Mouse (Mus musculus) T-cell, adult 66 days (primary cell): Measurements from ENCODE around the gene Nme4. TPM values are rescaled to one million over a fixed set of nuclear protein-coding genes. Genes with fewer than 3 reads are reported as not detected.

Experiments used
- total RNA-seq, 2 experiments: library from RNA; stranded (reverse); gene quantifications; 3 replicates in 1 of 2; 4 replicates in 1 of 2; pipeline ENCODE4 v1.2.4; 2023

The Nme4 gene
- 1 to 10 TPM; 4.8 to 6.3 TPM for total RNA-seq

DNA sequence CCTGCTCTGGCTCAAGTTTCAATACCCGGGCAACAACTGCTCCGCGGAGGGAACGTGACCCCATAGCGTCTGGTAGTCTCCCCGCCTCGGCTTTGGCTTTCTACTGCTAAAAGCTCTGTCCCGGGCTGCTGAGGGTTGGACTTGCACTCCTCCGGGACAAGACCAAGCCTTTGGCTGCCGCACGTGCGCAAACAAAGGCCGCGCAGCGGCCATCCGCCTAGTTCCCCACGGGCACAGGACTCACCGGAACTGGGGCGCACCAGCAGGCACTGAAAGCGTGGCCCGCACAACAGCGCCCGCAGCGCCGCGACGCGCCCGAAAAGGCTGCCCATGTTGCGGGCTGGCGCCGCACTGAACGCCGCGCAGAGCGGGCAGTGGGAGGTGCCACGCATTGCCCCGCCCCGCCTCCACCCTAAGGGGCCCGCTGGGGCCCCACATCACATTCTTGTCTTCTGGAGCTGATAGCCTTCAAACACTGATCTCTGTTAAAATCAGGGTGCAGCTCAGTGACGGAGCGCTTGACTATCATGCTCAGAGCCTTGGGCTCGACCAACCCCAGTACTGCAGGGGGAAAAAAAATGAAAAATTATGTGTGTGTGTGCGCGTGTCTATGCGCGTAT, at the start of gene Nme4:
Gene Nme4 (minus strand): TSS at position 482 of the 620 bp plus-strand sequence.

DNA sequence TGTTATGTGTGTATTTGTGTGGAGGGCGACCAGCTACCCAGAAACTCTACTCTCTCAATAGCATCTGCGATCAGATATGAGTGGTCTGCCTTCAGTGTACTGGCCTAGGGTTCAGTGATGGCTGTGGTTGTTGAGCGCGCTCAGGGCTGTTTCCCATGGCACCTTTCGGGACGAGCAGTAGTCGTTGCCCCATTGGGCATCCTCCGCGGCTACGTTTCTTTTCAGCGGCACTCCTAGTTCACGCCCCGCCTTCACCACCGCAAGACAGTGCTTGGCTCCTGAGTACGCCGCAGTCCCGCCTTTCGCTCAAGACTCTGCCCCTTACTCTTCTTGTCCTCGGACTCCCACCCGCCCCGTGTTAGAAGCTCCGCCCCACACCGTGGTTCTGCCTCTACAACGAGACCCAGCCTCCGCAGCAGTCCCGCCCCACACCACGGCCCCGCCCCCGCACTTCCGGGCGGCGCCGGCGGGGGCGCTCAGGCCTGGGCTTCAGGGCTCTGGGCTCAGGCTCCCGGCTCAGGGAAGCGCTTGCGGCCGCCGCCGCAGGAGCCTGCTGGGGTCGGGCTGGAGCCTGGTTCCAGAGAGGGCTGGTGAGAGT, 42.9 kb upstream of the Nme4 start, which contains the start of gene Axin1:
Gene Axin1 (plus strand): TSS at position 450 of the 598 bp plus-strand sequence.

DNA sequence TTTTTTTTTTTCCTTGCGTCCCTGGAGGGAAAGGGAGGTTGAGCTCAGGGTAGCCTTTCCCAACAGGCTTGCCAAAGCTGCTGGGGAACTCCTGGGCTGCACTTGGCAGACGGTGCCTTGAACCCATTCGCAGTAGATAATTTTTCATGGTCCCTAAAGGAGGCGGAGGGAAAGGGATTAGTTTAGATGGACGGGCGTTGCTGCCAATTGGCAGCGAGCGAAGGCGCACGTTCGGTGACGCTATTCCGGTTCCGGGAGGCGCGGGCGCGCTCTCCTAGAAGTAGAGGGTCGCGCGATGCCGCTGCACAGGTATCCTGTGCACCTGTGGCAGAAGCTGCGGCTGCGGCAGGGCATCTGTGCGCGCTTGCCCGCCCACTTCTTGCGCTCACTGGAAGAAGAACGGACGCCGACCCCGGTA, 27.9 kb upstream of the Nme4 start, which contains the start of gene Mrpl28:
Gene Mrpl28 (plus strand): TSS at position 234 of the 418 bp plus-strand sequence.

DNA sequence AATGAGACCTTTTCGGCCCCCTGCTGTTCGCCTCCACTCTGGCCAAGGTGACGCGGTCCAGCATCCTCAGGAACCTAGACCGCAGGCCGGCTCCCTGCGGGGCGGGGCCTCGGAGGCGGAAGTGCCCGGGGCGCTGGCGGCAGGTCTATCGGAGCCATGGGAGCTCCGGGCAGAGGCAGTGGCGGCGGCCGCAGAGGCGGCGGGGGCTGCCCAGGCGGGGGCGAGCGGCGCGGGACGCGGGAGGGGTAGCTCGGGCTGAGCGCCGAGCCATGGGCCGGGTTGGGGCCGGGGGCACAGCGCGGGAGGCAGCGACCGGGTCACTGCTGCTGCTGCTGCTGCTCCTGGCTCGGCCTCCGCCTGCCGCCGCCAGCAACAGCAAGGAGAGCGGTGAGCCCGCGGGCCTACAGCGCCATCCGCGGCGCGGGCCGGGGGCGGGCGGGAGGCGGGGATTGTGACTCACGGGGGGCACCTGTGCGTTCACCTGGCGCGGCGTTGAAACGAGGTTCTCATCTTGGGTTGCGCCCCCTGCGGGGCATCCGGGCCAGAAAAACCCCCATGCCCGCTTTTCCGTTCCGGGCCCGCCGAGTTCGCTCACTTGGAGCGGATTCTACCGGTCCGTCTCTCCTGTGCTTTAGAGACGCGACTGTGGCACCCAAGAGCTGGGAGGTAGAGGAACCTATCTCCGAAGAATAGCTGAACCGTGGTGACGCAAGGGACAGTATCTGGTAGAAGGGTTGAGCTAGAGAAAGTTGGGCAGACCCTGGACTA, 18.0 kb upstream of the Nme4 start, which contains the start of gene Tmem8:
Gene Tmem8 (plus strand): TSS at position 119 of the 768 bp plus-strand sequence.

DNA sequence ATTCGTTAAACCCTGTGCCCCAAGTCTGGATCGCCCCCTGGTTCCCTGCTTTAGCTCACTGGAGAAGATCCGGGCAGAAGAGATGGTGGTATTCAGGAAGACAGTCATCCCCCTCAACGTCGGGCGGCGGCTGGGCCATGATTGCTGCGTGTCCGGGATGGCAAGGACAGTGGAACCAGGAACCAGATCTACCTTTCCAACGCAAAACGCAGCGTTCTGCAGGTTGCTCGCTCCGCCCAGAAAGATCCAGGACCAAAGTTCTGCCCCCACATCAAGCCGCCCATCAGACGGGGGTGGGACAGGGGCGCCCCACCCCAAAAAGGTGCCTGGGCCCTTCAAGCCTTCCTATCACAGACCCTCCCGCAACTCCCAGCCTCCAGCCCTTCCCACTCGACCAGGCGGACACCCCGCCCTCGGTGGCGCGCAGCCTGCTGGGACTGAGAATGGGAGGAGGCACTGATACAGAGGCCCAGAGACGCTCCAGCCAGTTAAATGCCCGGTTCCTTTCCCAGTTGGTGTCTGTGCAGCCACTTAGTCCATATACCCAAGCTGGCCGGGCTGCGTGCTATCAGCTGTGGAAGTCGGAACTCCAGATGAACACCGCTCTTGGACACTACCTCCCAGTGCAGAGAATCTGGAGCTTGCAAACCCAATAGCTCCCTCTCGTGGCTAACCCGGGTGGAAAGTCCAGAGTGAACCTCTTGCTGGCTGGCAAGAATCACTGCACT, 5.3 kb downstream of the Nme4 start, which contains the start of gene Decr2:
Gene Decr2 (minus strand): TSS at position 433 of the 728 bp plus-strand sequence.

DNA sequence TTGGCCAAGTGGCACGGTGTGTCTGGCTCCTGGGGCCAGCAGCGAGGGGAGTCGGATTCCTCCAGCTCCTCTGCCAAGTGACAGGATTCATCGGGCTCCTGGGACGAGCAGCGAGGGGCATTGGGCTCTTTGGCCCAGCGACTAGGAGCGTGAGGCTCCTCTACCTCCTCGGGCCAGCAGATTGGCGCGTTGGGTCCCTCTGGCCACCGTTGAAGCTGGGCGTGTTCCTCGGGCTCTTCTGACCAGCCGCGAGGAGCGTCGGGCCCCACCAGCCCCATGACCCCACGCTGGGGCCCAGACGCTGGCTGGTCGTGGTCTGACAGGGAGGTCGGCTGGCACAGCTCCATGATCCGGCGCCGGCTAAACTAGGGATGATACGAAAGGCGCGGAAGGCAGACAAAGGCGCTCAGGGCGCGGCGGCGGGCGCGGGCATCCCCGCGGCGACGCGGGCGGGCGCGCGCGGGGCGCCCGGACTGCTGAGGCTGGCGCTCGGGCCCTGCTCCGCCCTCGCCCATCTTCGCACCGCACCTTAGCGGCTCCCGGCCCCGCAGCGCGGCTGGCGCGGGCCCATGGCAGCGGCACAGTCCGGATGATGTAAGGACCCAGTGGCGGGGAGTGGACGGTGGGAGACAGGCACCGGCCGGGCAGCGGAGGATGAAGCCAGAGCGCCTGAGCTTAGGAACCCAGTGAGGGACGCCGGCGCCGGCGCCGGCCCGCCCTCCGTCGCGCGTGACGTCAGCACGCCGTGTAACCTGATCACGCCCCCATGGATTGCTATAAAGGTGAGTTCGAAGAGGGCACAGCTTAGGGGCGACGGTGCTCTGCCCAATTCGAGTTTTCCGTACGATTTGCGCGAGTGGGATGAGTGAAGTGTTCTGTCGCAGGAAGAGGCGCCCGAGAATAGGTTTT, 26.3 kb downstream of the Nme4 start, which contains the start of gene Rab11fip3:
Gene Rab11fip3 (minus strand): TSS at position 725 of the 909 bp plus-strand sequence.

Other genes with a start within 250 kb of the Nme4 start
- 10 to 100 TPM; 29.0 to 41.5 TPM for gene Wdr90, start 234.1 kb downstream of the Nme4 start, total RNA-seq
- gene Mcrip2, start 226.8 kb downstream of the Nme4 start, total RNA-seq, result 1 to 10 TPM; 2.4 to 9.4 TPM
- gene Mettl26, start 220.5 kb downstream of the Nme4 start, total RNA-seq, result 10 to 100 TPM; 32.9 to 37.5 TPM
- gene Wfikkn1, start 214.7 kb downstream of the Nme4 start, total RNA-seq, result 1 to 10 TPM; 9.2 to 9.6 TPM
- gene Rab40c, start 175.9 kb downstream of the Nme4 start, total RNA-seq, result 10 to 100 TPM; 23.7 to 24.5 TPM
- gene Pigq, start 150.7 kb downstream of the Nme4 start, total RNA-seq, result 10 to 100 TPM; 55.2 to 64.8 TPM
- not detected for gene Nhlrc4, start 150.6 kb downstream of the Nme4 start, total RNA-seq
- gene A930017K11Rik, start 143.0 kb downstream of the Nme4 start, total RNA-seq, result under 1 TPM in 1 of 2 experiments, not detected in 1; 0.30 TPM
- gene Capn15, start 109.8 kb downstream of the Nme4 start, total RNA-seq, result 10 to 100 TPM; 38.7 to 39.4 TPM
- gene Rab11fip3, start 26.0 kb downstream of the Nme4 start, total RNA-seq, result 10 to 100 TPM; 18.3 to 22.2 TPM
- gene Decr2, start 5.3 kb downstream of the Nme4 start, total RNA-seq, result 1 to 10 TPM; 6.5 TPM
- gene Tmem8, start 17.7 kb upstream of the Nme4 start, total RNA-seq, result 10 to 100 TPM; 24.5 to 24.7 TPM
- gene Mrpl28, start 27.9 kb upstream of the Nme4 start, total RNA-seq, result 10 to 100 TPM; 44.7 to 46.7 TPM
- gene Axin1, start 43.1 kb upstream of the Nme4 start, total RNA-seq, result 100 to 1,000 TPM; 104 to 111 TPM
- gene Pdia2, start 103.5 kb upstream of the Nme4 start, total RNA-seq, result not detected
- 10 to 100 TPM; 33.4 to 34.1 TPM for gene Rgs11, start 107.3 kb upstream of the Nme4 start, total RNA-seq
- not detected for gene Arhgdig, start 112.2 kb upstream of the Nme4 start, total RNA-seq
- 10 to 100 TPM; 34.5 to 38.7 TPM for gene Fam234a, start 148.6 kb upstream of the Nme4 start, total RNA-seq
- gene Luc7l, start 157.3 kb upstream of the Nme4 start, total RNA-seq, result 100 to 1,000 TPM; 112 to 113 TPM